ENCODE assay signal across 7 mouse cellular contexts in genomic region chr17:7170304-7171295, GRCm38 (mm10). TPM values are rescaled to one million over a fixed set of nuclear protein-coding genes. Genes with fewer than 3 reads are reported as not detected.
DNase-seq lines count a peak whose midpoint lies in the region; ATAC-seq and TF ChIP-seq lines count a peak whose summit lies in the region.

No protein-coding gene starts in this region.

- ATAC-seq in lung, embryonic 14.5 days (ENCODE audit: insufficient read depth): peak; percentile 23; the same call in 1 of the 2 replicates
- no peak; the same call in 1 of the 2 replicates for ATAC-seq in forebrain, embryonic 16.5 days
- peak; percentile 30 for ATAC-seq in limb, embryonic 13.5 days (ENCODE audit: low FRiP score, low read depth)
- no peak; the same call in 1 of the 2 replicates for ATAC-seq in neural tube, embryonic 14.5 days (ENCODE audit: low read depth)

- H3K9ac ChIP-seq in lung, embryonic 14.5 days: peak overlapping the region; percentile 68
- H3K9ac ChIP-seq in forebrain, embryonic 16.5 days (replicated peaks; ENCODE audit: low read depth, low read length): peak overlapping the region; percentile 81
- peak overlapping the region; percentile 79 for H3K9ac ChIP-seq in limb, embryonic 13.5 days
- peak overlapping the region; percentile 77 for H3K9ac ChIP-seq in neural tube, embryonic 14.5 days (replicated peaks; ENCODE audit: low read depth, low read length)

- peak overlapping the region; percentile 86 for H3K4me2 ChIP-seq in lung, embryonic 14.5 days
- peak overlapping the region; percentile 89 for H3K4me2 ChIP-seq in forebrain, embryonic 16.5 days (ENCODE audit: low read length)
- H3K4me2 ChIP-seq in limb, embryonic 13.5 days (replicated peaks): peak overlapping the region; percentile 88
- H3K4me2 ChIP-seq in neural tube, embryonic 14.5 days (ENCODE audit: low read depth, low read length): peak overlapping the region; percentile 57

- peak overlapping the region; percentile 78 for H3K4me3 ChIP-seq in lung, embryonic 14.5 days (ENCODE audit: low read depth, low read length)
- peak overlapping the region; percentile 84 for H3K4me3 ChIP-seq in forebrain, embryonic 16.5 days (replicated peaks; ENCODE audit: low read length)
- H3K4me3 ChIP-seq in limb, embryonic 13.5 days: peak overlapping the region; percentile 80
- H3K4me3 ChIP-seq in neural tube, embryonic 14.5 days (ENCODE audit: low read depth, low read length): peak overlapping the region; percentile 76

- 2% methylated on average over 43 of the region's 43 CpGs for WGBS in lung, embryonic 14.5 days
- WGBS in forebrain, embryonic 16.5 days: 1% methylated on average over 43 of the region's 43 CpGs
- WGBS in limb, embryonic 13.5 days: under 1% methylated on average over 43 of the region's 43 CpGs
- WGBS in neural tube, embryonic 14.5 days: under 1% methylated on average over 43 of the region's 43 CpGs

- no peaks in the 10 kb centered on the region for H3K36me3 ChIP-seq in lung, embryonic 14.5 days (ENCODE audit: insufficient read depth)
- no peaks in the 10 kb centered on the region for H3K36me3 ChIP-seq in forebrain, embryonic 16.5 days (ENCODE audit: control insufficient read depth, insufficient read depth)
- H3K36me3 ChIP-seq in limb, embryonic 13.5 days: no peaks in the 10 kb centered on the region
- no peaks in the 10 kb centered on the region for H3K36me3 ChIP-seq in neural tube, embryonic 14.5 days (ENCODE audit: control insufficient read depth, insufficient read depth, low read length)

- no peaks in the 10 kb centered on the region for H3K27me3 ChIP-seq in lung, embryonic 14.5 days (ENCODE audit: insufficient read depth, low read length)
- no peaks in the 10 kb centered on the region for H3K27me3 ChIP-seq in forebrain, embryonic 16.5 days (replicated peaks; ENCODE audit: control insufficient read depth, insufficient read depth, low read length)
- no peaks in the 10 kb centered on the region for H3K27me3 ChIP-seq in limb, embryonic 13.5 days
- H3K27me3 ChIP-seq in neural tube, embryonic 14.5 days (ENCODE audit: control insufficient read depth, insufficient read depth, low read length): no peaks in the 10 kb centered on the region

- peak; percentile 24 for DNase-seq in lung, embryonic 14.5 days
- no peak for DNase-seq in lung, postnatal 4 days
- DNase-seq in adrenal gland, postnatal 25 days: peak; percentile 34
- no peak for DNase-seq in right cerebral cortex, postnatal 10 days (ENCODE audit: low spot score in 2 of 2)

- peak overlapping the region; percentile 69; the same call in 1 of the 2 replicates for H3K27ac ChIP-seq in lung, embryonic 14.5 days (ENCODE audit: low read depth)
- peak overlapping the region; percentile 68 for H3K27ac ChIP-seq in forebrain, embryonic 16.5 days (ENCODE audit: low read length)
- peak overlapping the region; percentile 72; the same call in 1 of the 2 replicates for H3K27ac ChIP-seq in limb, embryonic 13.5 days
- H3K27ac ChIP-seq in neural tube, embryonic 14.5 days (ENCODE audit: low read depth, low read length): peak overlapping the region; percentile 87

- H3K4me1 ChIP-seq in lung, embryonic 14.5 days (ENCODE audit: insufficient read depth): peaks cover 10% of the 10 kb centered on the region
- peaks cover 20% of the 10 kb centered on the region for H3K4me1 ChIP-seq in forebrain, embryonic 16.5 days (replicated peaks; ENCODE audit: control insufficient read depth, insufficient read depth, low read length)
- peaks cover 27% of the 10 kb centered on the region for H3K4me1 ChIP-seq in limb, embryonic 13.5 days
- peaks cover 13% of the 10 kb centered on the region for H3K4me1 ChIP-seq in neural tube, embryonic 14.5 days (ENCODE audit: control insufficient read depth, insufficient read depth, low read length)

- TF ChIP-seq CTCF in lung, embryonic 14.5 days (IDR thresholded peaks at IDR 0.05; ENCODE audit: low read depth): no peak

- no peaks in the 10 kb centered on the region for H3K9me3 ChIP-seq in lung, embryonic 14.5 days (ENCODE audit: low read depth, low read length)
- H3K9me3 ChIP-seq in forebrain, embryonic 16.5 days (ENCODE audit: control insufficient read depth, low read length): no peaks in the 10 kb centered on the region
- H3K9me3 ChIP-seq in limb, embryonic 13.5 days: no peaks in the 10 kb centered on the region
- no peaks in the 10 kb centered on the region for H3K9me3 ChIP-seq in neural tube, embryonic 14.5 days (ENCODE audit: control insufficient read depth, low read length)

RNA-seq across cellular contexts. Expression of gene Rps6ka2, which starts 0.7 kb away (rescaled TPM):
- polyA plus RNA-seq in lung, embryonic 14.5 days (2014; fragmentation: Nextera tagmentation; extraction: Ambion mirVana): 15.1 and 16.9 TPM in 2 replicates
- total RNA-seq in adrenal gland, postnatal 25 days (2021): 11.4 and 15.3 TPM in 2 replicates
- 23.8 and 24.0 TPM in 2 replicates for polyA plus RNA-seq in forebrain, embryonic 16.5 days (2015; fragmentation: Nextera tagmentation; extraction: Ambion mirVana)
- polyA plus RNA-seq in limb, embryonic 13.5 days (2015; fragmentation: Nextera tagmentation; extraction: Ambion mirVana): 14.6 and 16.0 TPM in 2 replicates
- 20.7 and 27.8 TPM in 2 replicates for polyA plus RNA-seq in neural tube, embryonic 14.5 days (2014; fragmentation: Nextera tagmentation; extraction: Ambion mirVana)

Comparison
In these comparisons a context has a peak if more than half of its experiments do, and no peak if none do; other contexts are left out.
1. DNase-seq: peak in lung, embryonic 14.5 days (single experiment) and adrenal gland, postnatal 25 days (single experiment); none in lung, postnatal 4 days (0 of 2) and right cerebral cortex, postnatal 10 days (0 of 2).
2. ATAC-seq: peak in lung, embryonic 14.5 days (single experiment) and limb, embryonic 13.5 days (single experiment); none in forebrain, embryonic 16.5 days (single experiment) and neural tube, embryonic 14.5 days (single experiment).
3. Peak in every context shown above with its lines, with median percentiles within 50 percentile points of each other: H3K27ac ChIP-seq, H3K4me2 ChIP-seq, H3K4me3 ChIP-seq and H3K9ac ChIP-seq.